Mouse (Mus musculus) natural killer cell, adult 2 months (primary cell): ENCODE results near the gene 1810009A15Rik.

Source experiments
- DNase-seq, 2 experiments: peaks; one replicate each; pipeline ENCODE4 v3.0.0; 2022; ENCODE audit warnings: low spot score in 2 of 2

Gene 1810009A15Rik

DNA sequence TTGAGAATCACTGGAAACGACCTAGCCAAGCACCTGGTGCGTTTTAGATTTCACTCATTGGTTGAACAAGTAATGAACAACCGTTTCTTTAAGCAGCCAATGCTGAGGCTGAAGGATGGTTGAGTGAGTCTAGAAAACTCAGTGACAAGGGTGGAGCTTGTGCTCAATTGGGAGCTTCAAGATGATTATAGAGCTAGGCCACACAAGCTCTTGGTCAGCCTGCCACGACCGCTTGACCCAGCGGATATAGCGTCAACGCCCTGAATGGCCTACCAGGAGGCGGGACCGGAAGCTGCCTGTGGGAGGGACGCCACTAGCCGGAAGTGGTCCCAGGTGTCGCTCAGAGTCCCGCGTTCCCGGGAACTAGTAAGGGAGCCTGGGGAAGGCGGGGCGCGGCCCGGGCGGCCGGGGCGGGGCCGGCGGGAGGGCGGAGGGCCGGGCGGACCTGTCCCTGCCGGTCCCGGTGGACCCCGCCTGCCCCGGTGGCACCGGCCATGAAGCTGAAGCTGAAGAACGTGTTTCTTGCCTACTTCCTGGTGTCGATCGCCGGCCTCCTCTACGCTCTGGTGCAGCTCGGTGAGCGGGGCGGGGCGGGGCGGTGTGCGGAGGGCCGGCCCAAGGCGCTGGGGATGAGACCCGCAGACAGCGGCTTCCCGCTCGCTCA lies 31.6 kb downstream of the 1810009A15Rik start, which contains the start of gene B3gat3:
B3gat3 (plus strand) TSS at position 302 of the 664 bp plus-strand sequence.
- DNase-seq, result peak; percentile 87 to 93

DNA sequence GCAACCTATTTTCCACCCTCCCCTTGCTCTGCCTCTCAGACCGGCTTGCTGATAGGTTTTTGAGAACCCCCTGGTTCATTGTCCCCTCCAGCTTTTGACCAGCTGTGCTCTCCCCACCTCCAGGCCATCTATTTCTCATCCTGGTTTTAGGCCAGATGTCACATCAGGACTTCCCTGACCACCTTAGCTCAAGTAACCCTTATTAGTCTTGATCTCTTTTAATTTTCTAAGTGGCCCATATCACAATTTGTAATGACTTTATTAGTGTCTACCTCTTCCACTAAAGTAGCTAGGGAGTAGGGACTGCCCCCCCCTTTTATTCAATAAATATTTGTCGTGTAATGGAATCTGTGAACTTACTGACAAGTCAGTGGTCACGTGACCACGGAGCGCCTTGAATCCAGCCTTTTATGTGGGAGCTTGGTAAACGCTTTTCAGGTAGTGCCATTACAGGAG lies 32.2 kb downstream of the 1810009A15Rik start:
- DNase-seq, result no peak

DNA sequence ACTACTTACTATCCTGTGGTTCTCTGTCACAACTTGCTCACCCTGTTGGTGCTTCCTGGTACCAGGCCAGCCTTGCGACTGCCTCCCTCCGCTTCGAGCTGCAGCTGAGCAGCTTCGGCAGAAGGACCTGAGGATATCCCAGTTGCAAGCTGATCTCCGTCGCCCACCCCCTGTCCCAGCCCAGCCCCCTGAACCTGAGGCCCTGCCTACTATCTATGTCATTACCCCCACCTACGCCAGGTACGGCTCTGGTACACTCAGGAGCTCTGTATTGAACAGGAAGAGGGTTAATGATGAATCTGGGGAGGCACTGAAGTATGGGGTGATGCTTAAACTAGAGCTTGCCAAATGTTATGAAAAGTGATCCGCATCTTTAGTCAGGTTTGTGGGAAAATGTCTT lies 33.1 kb downstream of the 1810009A15Rik start:
- no peak for DNase-seq

DNA sequence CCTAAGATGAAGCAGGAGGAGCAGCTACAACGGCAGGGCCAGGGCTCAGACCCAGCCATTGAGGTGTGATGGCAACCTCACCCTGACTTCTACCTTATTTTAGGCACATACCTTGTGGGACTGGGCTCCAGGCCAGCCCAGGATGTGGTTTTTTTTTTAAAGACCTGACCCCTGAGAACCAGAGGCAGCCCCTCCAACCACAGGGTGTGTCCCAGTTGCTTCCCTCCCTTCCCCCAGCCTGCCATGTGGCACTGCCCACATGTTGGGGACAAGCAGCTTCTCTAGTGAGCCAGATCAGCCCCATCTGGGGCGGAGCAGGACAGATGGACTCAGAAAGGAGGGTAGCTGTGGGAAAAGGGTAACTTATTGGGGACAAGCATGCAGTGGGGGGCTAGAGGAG lies 38.1 kb downstream of the 1810009A15Rik start:
- peak; percentile 53 to 62 for DNase-seq

DNA sequence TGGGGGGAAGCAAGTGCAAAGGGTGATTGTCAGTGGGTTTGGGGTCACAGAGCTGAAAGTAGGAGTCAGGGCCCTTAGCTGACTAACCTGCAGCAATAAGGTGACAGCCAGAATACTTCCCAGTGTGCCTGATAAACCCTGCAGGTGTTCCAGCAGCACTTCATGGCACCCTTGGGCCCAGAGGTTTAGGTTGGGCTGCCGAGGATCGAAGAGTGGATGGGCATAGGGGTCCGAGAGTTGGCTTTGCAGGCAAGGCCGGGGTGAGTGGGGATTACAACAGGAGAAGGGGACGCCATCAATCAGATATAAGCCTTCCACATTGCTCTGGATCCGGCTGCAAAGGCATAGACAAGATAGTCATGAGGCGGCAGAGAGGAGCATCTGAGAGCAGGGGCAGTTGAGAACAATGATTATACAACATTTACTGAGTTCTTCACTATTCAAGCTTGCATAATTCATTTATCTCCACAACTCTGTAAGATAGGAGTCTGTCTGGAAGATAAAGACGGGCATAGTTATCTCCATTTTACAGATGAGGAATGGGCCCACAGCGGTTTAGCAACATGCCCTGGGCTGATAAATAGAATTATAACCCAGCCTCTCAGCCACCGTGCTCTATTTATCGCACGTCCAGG lies 39.4 kb downstream of the 1810009A15Rik start:
- DNase-seq, result no peak

DNA sequence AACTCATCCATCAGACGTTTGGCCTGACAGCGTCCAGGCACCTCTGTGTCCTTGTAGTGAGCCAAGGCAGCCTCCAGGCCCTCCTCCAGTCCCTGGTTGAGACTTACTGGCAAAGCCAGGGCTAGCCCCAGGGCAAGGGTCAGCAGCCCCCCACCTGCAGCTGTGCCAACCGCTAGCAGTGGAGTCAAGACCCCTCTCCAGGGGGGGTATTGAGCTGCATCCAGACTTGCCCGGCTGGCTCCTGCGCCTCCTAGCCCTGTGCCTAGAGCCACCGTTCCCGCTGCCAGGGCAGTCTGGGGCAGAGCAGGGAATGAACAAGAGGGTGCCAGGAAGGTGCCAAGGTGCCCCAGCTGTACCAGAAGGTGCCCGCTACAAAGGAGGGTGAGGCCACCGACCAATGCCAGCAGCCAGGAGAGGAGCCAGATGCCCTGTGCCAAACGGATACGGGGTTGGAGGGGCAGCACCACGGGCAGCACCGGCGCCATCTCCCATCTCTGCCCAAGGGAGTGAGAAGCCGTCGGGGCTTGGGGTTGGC lies 40.1 kb downstream of the 1810009A15Rik start:
- DNase-seq, result no peak

DNA sequence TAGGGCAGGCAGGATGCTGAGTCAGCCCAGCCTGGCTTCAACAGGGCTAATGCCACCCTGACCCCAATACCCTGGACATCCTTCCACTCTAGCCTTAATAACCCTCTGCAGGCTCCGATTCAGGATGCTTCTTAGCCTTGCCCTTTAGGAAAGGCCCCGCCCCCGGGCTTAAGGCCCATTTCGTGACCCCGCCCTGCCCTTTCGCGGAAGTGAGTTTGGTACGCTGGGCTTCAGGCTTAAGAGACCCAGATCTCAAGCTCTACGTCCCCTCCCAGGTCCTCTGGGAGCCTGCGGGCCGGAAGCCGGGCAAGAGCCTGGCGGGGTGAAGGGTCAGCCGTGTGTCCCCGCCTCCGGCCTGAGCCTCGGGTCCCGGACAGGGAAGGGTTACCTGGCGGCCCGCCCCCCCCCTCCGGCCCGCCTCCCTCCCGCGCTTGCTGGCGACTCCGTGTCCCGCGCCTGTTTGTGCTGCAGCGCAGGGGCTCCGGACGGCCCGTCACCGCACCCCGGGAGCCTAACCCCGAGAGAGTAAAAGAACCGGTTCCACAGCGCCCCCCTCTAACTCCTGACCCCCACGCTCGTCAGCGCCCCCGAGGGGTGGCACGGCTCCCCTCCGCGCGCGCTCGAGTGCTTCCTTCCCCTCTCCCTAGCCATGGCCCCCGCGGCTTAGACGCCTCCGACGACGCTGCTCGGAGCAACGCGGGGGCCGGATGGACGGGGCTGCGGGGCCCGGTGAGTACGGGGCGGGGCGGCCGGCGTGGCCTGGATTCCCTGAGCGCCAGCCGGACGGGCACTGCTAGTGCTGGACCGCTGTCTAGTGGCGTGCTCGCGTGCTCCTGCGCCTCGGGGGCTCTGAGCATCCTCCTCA lies 40.8 kb downstream of the 1810009A15Rik start, which contains the start of the genes Rom1 and Eml3:
Rom1 (minus strand) TSS at position 133 of the 865 bp plus-strand sequence.
Eml3 (plus strand) TSS at position 329 of the 865 bp plus-strand sequence.
- peak; percentile 77 to 80 for DNase-seq

DNA sequence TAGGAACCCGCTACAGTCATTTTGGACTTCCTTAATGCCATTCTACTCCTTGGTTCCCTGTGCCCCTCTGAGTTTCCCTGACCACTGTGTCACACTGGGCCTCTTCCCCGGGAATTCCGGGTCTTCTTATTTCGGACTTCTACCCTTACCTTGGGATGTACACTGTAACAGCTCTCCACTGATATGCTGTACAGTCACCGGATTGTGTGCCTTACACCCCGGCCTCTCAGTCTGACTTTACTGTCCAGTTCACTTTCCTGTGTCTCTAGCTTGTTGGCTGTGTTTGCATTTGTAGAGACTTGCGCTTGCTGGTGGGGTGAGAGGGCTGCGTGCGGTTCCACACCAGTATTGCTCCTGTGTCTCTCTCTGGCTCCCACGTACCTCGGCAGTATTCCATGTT lies 41.5 kb downstream of the 1810009A15Rik start:
- DNase-seq, result no peak

DNA sequence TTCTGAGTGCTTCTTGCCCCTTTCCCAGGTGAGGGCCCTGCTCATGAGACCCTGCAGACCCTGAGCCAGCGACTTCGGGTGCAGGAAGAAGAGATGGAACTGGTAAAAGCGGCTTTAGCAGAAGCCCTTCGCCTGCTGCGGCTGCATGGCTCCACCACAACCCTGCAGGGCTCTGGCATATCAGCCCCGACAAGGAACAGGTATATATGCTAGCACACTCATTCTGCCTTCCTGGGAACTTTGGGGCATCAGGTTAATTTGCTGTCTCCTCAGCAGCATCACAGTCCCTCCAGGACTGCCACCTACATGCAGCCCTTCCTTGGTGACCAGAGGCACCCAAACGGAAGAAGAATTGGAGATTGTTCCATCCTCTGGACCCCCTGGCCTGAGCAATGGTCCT lies 42.1 kb downstream of the 1810009A15Rik start:
- DNase-seq, result no peak

DNA sequence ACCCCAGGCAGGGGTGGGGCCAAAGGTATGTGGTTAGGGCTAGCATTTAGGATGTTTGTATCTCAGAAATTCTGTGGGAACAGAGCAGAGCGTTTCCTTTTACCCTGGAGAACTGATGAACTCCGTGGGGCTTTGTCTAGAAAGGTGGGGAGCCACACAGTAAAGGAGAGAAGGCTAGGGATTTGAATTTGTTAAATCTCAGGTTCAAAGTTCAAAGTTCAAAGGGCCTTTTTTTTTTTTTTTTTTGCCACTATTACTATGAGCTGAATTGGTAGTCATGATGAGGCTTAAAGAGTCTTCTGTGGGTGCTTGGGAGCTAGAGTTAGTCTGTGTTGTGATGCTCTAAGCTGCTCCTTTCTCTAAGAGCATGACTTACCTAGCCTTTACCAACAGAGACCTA lies 48.1 kb downstream of the 1810009A15Rik start:
- no peak for DNase-seq
